Mouse (Mus musculus) heart, adult 8-10 months (tissue): ENCODE data around the gene Egfem1. TPM values are rescaled to one million over a fixed set of nuclear protein-coding genes. Genes with fewer than 3 reads are reported as not detected.

Experiments used
- DNase-seq: peaks from one replicate; pipeline ENCODE4 v3.0.0; 2022; ENCODE audit warnings: low spot score
- total RNA-seq, 4 experiments: library from RNA; stranded (reverse); gene quantifications; 2 replicates each; pipeline ENCODE4 v1.2.4; 2022

Gene Egfem1
- total RNA-seq, 4 experiments from 2014 or later = 0.82 TPM; not detected in 3

DNA sequence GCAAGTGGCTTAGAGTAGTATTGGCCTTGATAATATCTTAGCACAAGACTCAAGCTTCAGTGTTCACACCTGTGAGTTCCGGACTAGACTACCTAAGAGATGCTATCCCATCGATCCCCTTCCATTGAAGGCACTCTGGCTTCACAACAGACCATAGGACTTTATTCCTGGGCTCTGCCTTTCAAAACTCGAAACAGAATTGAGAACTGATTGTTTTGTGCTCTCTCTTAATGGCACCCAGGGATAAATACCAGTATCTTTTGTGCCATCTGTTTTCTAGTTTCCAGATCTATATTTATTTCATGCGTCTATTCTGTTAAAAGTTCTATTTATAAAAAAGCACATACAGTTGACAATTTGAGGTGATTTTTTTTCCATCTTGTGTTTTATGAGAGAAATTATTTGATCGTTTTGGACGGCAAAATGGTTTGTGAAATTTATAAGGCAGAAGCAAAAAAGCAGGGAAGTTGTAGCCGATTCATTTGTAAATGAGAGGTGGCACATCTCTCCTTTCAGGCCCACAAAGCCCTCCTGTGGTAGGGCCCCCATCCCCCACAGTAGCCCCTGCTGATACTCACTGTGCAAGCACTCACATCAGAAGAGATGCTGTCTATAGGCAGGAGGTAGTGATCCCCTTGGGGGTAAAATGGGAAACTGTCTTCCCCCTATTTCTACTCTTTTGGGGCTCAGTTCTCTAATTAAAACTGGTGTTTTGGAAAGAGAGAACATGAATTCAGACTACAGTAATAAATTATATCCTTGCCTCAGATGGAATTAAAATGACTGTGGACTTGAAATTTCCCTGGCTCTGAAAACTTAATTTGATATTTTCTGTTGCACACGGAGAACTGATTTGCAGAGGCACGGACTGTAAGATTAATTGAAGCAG lies 53.6 kb downstream of the Egfem1 start:
- no peak for DNase-seq

DNA sequence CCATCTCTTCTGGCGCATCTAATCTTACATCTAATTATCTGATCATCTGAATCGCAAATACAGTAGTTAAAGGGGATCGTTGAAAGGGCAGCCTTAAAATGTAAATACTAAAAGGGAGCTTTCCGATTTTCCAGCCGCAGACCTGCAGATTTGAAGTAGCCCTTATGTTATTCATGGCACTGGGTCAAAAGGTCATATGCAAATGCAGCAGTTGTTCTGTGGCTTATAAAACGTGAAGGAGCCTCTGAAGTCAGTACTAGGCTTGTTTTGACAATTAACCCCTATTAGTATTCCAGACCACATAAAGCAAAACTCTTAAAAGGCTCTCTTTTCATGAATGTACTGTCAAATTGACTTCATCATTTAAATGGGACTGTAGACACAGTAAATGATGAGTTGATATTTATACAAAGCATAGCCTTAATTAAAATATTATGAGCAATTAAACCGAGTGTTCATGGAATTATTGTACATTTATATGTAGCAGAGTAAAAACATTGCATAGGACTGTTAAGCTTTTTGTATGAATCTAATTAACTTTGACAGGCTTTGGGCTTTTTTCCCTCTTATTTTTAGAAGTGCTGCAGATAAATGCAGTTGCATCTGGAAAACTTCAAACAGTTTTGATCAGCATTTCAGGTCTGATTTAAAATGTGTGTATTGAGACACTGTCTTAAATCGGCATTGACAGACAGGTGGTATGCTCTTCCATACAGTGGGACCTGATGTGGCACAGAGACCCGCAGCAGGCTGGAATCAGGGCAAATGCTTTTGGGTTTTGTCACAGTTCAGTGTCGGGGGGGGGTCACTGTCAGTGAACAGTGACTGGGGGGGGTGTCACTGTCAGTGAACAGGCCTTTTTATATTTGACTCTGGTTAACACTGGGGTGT lies 54.5 kb downstream of the Egfem1 start:
- no peak for DNase-seq

DNA sequence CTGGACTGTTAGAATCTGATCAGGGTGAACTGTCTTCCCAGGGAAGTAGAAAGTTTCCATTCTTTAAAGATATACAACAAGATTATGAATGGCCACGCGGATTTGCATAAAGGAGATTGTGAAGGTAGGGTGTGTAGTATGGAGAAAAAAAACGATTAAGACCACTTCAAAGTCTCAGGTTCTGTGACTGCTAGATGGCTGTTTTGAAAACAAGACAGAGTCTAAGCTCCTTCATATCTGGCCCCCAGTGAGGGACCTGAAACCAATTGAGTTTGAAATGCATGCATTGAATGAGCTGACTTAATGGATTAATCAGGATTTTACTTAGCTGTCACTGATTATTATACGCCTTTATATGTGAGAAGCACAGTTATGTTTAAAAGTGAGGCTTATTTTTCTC lies 86.6 kb downstream of the Egfem1 start:
- no peak for DNase-seq

DNA sequence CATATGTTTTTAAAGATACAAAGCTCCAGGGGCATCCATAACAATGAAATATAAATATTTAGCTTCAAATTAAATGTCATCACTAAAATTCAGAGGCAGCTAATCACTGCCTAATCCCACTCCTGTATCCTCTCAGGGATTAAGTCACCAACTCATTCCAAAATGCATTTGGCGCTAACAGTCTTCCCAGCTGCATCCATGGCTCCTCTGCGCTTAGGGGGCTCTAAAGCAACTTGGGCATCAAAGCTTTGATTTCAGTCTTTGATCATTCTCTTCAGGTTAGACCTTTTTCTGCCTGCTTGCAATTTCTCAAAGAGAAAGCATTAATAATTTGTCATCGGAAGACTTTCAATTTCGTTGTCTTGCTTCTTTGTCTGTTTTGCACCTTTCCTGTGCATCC lies 87.2 kb downstream of the Egfem1 start:
- DNase-seq = no peak

DNA sequence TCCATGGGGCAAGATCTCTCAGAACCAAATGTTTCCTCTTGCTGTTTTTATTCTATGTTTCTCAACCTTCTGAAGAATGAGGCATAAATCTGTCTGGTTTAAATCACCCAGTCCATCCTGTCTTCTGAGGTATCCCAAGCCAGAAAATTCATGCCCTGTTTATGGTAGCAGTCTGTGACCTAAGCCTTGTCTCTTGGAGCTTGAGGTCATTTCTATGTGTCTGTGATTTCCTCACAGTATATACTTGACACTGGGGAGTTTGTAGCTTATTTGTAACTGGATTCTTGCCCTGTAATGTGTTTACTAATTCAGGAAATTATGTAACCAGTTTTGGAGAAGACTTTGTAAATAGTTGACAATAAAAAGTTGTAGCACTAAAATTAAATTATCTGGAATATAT lies 95.2 kb downstream of the Egfem1 start:
- no peak for DNase-seq

DNA sequence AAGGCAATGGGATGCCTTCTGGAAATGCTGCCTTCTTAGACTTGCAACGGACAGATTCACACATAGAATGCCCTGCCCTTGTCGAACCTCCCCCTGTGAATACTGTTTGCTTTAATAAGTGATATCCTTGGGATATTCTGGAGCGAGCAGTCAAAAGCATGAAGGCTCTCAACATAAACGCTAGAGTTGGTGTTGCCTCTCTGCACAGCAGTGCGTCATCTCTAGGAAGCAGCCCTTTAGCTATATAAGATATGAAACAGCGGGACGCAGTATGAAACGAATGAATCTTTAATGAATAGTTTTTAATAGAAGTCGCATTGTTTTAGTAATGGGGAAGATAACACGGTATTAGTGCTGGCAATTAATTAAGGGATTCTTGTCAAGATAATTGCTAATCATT lies 101.2 kb downstream of the Egfem1 start:
- DNase-seq = no peak

DNA sequence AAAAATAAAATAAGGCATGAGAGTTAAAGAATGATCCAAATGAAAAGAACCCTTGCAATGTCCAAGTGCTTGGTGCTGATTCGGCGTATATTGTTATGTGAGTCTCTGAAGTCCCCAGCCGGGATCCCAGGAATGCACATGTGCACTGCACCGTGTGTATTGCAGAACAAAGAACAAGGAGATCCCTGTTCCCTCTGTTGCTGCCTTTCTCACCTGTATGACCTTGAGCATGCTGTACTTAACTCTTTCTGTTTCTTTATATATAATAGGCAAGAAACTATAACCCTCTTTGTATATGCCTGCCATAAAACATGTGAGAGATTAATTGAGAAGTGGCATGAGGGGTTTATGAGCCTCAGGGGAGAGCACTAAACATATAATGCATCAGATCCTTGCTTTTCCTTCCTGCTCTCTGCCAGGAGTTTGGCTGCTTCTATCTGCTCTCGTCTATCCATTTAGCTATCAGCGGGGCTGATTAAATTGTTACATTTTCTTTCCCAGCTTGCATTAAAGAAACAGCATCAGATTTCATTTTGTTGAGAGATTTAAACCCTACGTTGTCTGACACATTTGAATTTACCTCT lies 101.9 kb downstream of the Egfem1 start:
- DNase-seq = no peak

DNA sequence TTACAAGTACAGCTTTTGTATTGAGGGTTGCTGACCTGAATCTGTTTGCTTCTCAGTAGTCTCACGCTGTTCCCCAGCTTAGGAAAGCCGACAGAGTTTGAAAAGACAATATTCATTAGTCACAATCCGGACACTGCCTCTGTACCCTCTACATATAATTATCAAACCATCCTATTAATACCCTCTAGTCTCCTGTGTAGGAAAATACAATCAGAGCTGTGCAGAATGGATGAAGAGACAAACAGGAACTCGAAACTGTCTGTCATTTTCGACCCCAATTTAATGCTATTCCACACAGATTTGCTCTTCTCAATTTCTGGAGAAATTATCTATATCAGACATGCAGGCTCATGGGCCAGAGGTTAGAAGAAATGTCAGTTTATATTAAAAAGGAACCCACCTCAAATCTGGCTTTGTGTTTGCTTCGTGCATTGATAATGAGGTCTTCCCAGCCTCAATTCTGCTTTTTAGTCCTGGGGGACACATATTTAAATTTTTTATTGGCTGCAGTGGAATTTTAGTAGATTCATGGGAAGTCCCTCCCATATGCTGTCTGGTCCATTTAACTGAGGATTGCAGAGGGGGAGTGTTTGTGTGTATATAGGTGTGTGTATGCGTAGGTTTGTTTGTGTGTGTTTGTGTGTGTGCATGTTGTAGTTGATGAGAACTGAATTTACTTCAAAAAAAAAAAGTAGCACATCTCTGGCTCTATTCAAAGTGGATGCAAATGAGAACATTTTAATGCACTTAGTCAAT lies 102.8 kb downstream of the Egfem1 start:
- DNase-seq = no peak

DNA sequence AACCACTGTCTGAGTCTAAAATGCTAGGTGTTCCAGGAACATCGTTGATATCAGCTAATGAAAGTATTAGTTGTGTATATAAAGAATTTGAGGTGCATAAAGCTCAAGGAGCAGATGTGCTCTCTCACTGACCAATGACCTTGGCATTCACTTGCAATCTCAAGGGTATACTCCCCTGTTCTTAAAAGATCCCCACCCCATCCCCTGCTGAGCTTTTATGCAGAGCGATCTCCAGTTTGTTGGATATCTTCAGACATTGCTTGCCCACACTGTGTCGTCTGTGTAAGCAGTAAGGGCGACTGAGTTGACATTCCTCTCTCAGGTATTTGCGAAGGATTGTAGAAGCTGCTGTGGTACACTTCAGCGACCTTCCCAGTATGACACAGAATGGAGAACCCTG lies 108.4 kb downstream of the Egfem1 start:
- DNase-seq = no peak

DNA sequence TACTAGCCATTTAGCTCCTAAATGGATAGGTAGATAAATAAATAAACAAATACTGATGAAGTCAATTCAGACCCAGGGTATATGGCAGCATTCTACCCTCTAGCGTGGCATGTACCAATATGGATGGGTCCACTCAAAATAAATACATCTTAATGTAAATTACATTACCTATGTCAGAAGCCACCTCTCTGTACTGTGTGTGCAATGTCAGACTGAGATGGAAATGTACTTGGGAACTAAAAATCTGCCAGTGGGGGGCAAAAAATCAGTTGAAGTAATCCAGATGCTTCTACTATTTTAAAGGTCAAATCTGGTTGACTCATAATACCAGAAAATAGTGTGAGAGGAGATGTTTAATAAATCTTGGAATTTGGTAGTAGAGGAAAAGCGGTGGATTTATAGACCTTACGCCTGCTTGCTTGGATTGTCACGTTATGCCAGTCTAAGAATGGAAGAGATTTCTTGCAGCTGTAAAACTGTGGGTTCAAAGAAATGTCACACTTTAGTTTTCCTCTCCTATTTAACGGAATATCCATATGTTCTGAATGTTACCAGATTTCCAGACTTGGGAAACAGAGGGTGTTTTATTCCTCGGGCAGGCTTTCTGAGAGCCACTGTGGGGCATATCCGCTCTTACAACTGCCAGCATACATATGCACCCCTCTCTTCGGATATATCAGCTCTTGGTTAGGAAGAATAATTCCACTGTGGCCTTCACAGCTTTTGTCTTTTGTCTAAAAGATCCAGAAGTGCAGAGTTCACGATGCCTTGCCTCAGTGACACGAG lies 116.1 kb downstream of the Egfem1 start:
- DNase-seq = no peak

DNA sequence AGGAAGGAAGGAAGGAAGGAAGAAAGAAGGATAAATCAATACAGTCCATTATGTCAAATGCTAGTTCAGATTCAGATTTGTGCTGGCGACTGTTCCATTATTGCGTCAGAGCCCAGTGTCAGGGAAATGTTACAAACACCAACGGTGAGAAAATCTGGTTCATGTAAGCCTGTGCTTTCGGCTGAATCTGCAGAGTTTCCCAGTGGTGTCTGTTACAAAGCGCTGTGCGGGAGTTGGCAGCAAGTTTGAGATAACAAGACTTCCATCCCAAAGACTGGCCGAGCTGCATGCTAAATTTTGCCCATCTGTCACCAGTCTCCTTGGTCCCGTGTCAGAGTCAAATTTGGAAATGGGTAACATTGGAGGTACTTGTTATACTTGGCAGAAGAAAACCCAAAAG lies 118.8 kb downstream of the Egfem1 start:
- DNase-seq = no peak

DNA sequence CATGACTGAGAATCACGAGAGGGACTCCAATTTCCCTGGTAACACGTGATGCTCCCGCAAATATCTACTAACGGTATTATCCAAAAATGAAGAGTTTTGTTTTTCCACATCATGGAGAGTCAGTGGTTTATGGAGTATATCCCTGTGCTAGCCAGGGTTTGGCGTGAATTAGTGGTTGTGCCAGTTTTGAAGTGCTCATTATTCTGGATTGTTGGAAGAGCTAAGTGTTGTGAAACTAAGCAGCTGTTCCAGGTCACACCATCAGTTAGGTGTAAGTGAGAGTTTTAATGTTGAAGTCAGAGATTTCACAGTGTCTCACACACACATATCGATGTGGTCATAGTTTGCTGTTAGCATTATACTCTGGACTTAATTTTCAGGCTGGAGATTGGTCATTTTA lies 120.7 kb downstream of the Egfem1 start:
- DNase-seq = no peak

DNA sequence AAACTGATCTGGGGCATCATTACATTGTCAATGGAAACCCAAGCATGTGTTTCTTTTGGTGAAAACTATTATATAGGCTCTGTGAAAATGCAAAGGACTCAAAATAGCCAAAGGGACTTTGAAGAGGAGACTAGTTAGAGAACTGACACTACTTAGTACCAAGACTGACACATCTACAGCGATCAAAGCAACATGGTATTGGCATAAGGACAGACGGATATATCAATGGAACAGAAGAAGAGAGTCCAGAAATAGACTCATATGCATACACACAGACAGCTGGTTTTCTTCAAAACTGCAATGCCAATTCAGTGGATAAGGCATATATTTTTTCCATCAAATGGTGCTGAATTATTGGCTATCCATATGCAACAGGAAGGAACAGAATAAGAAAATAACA lies 140.6 kb downstream of the Egfem1 start:
- no peak for DNase-seq

DNA sequence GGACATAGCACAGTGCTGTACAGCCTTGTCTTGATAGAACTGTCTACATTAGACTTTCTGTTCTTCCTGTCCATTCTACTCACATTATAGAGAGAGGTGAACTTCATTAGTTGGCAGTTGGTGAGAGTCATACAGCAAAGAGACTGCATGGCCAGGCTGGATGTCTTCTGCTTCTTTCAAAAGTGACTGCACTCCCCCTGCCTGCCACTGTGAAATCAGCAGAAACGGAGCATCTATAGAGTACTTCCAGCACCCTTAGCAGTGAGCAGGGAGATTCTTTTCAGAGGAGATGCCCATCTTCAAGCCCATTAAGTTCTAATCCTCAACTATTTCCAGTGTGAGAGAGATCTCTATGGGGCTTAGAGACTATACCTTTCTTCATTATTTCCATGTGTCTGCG lies 147.9 kb downstream of the Egfem1 start:
- DNase-seq = no peak

DNA sequence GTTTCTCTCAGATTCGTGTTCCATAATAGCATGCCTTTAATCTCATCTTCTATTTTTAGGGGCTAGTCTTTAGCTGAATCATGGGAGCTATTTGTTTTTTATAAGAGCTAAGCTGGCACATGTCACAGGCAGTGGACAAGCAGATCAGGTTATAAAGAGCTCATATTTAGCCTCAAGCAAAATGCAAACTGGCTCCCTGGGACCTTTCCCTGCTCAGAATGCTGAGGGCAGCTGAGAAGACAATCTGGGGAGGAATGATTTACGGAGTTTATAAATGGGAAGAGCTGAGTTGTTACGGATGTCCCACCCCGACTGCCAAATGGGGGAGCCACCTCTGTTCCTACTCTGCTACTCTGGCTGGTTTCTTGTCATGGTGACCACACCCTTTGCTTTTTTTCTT lies 153.7 kb downstream of the Egfem1 start:
- no peak for DNase-seq

DNA sequence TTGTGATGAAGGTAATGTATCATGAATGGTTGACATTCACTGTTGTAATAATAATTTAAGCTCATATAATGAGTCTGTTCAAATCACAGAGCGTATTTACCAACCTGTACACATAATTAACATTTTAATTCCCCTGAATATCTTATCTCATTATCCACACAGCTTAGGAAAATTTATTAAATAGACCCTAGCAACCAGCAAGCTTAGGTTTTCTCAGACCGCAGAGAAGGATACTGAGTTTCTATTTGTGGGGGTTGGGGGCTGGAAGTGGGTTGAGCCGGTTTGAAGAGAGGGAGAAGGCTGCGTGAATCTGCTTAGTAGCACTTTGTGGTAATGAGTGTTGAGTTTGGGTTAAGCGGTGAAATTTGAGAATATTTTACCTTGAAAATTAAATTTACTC lies 154.7 kb downstream of the Egfem1 start:
- DNase-seq = no peak

DNA sequence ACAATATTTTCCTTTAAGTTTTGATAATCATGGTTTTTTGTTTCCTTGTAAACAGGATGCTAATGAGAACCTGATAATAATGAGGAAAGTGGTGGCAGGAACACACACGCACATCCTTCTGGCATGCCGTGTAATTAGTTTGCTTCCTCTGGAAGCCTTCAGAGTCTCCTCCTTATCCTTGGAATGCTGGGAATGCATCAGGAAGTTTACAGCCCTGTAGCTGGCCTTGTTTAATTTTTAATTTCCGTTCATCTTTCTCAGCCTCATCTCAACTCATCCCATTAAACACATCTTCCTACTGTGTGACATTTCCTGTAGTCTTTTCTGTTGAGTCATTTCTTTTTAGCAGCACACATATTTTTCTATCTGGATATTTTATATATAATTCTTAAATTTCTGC lies 161.8 kb downstream of the Egfem1 start:
- no peak for DNase-seq

DNA sequence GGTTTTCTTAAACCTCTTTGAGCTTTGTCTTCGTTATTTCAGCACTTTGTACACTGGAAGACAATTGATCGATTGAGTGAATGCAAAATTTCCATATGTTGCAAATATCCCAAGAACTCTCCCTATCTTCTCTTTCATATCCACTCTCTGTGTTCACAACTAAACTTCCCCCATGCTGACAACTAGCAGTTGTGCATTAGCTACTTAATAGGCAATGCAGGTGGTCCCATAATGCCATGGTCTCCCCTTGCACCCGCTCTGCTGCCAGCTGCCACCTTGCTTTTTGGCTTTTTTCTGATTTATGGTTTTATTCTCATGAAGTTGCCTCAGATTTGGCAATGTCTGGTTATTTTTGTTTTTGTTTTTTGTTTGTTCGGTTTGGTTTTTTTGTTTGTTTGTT lies 209.8 kb downstream of the Egfem1 start:
- no peak for DNase-seq

DNA sequence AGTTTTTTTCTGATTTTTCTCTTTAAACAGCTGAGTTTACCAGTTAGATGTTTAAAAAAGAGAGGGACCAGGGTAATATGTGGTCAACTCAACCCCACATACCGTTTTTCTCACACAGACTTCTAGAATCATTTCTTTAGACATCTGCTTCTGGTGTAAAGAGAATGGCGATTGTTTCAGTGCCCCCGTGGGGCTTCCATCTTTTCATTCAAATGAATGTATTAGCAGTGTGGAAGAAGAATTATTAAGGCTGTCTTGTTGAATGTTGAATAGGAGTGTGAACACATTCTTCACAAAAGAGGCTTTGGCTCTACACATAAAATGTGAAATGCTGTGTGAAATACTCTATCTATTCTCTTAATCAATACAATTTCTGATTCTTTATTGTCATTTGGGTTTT lies 210.4 kb downstream of the Egfem1 start:
- DNase-seq = no peak

DNA sequence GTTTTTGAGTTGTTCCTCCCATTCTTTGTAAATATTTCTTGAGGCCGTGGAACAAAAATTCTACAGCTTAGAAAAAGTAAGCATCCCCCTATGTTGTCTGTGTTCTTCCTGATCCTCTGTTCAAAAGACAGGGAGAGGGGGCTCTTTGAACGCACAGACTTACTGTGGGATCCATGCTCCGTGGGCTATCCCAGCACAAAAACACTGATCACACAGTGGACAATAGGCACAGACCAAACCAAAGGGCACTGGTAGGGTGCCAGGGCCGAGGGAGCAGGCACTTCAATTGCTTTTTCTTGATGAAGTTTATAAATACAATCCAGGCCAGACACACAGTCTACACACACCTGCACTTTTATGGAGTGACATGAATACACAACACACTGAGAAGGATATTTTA lies 211.4 kb downstream of the Egfem1 start:
- no peak for DNase-seq

DNA sequence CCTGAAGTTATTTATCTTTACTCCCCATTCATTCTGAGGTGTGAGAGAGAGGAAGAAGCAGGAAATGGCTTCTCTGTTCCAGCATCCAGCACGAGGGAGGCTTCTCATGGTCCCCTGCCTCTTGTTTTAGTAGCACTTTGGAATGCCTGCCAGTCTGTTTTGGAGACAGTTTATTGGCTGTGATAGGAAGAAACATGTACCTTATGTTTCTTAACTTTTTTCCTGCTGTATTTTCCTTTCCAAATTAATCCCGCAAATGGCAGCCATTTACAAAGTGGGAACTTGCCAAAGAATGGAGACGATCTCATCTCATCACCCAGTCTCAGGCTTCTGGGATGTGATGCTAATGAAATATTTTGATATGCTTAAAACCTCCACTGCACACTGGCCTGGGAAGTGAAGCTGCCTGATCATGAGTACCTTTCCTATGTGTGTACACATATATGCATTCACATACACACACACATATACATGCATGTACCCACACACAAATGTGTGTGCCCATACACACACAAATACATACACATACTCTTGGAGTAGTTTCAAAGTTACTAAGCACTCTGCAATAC lies 260.5 kb downstream of the Egfem1 start:
- DNase-seq = no peak
